Mouse (Mus musculus) heart, embryonic 14.5 days (tissue): ENCODE results near the gene Nr6a1. TPM values are rescaled to one million over a fixed set of nuclear protein-coding genes. Genes with fewer than 3 reads are reported as not detected.

Experiments used
- ATAC-seq: fragments of 200-750 bp; cut with Nextera tagmentation; 2 replicates; pipeline ENCODE4 v1.8.0; 2017; ENCODE audit warnings: low read depth, moderate TSS enrichment; ENCODE audit not compliant: insufficient number of reproducible peaks, insufficient read depth, low FRiP score
- H3K27ac ChIP-seq, 2 experiments: fragments of 200-500 bp in 1 of 2; fragments of 300-500 bp in 1 of 2; sonication (generic) in 1 of 2; replicated peaks in 1 of 2; 2 replicates each; pipeline ENCODE4 v1.5.1; 2012 to 2014; ENCODE audit warnings: low read depth in 2 of 2, low read length in 2 of 2, control low read depth in 1 of 2, mild to moderate bottlenecking in 1 of 2, mixed read lengths in 1 of 2; ENCODE audit not compliant: control insufficient read depth in 1 of 2, insufficient read depth in 1 of 2
- H3K27me3 ChIP-seq: fragments of 300-500 bp; sonication (generic); 2 replicates; pipeline ENCODE4 v1.6.1; 2014; ENCODE audit warnings: mild to moderate bottlenecking, low read length, control low read depth; ENCODE audit not compliant: control insufficient read depth, insufficient read depth
- H3K36me3 ChIP-seq: fragments of 300-500 bp; sonication (generic); 2 replicates; pipeline ENCODE4 v1.6.1; 2014; ENCODE audit warnings: mild to moderate bottlenecking, control low read depth, low read length, mixed read lengths; ENCODE audit not compliant: control insufficient read depth, insufficient read depth
- H3K4me1 ChIP-seq, 2 experiments: fragments of 200-500 bp in 1 of 2; fragments of 300-500 bp in 1 of 2; sonication (generic) in 1 of 2; 2 replicates each; pipeline ENCODE4 v1.6.1; 2012 to 2014; ENCODE audit warnings: low read length in 2 of 2, control low read depth in 1 of 2, mixed read lengths in 1 of 2; ENCODE audit not compliant: control insufficient read depth in 2 of 2, insufficient read depth in 2 of 2
- H3K4me2 ChIP-seq: fragments of 300-500 bp; sonication (generic); 2 replicates; pipeline ENCODE4 v1.6.1; 2014; ENCODE audit warnings: mild to moderate bottlenecking, low read length
- H3K4me3 ChIP-seq, 2 experiments: fragments of 200-500 bp in 1 of 2; fragments of 300-500 bp in 1 of 2; sonication (generic) in 1 of 2; 2 replicates each; pipeline ENCODE4 v1.5.1; 2012 to 2014; ENCODE audit warnings: low read length in 2 of 2, mild to moderate bottlenecking in 2 of 2, control low read depth in 1 of 2, low read depth in 1 of 2, moderate library complexity in 1 of 2; ENCODE audit not compliant: control insufficient read depth in 1 of 2, insufficient read depth in 1 of 2
- H3K9ac ChIP-seq: fragments of 300-500 bp; sonication (generic); 2 replicates; pipeline ENCODE4 v1.6.1; 2014; ENCODE audit warnings: mild to moderate bottlenecking, low read length
- H3K9me3 ChIP-seq: fragments of 300-500 bp; sonication (generic); 2 replicates; pipeline ENCODE4 v1.6.1; 2016; ENCODE audit warnings: low read length, control low read depth; ENCODE audit not compliant: control insufficient read depth
- WGBS: fragments of 180-500 bp; shearing (Covaris S2); extraction: QIAGEN DNeasy Blood & Tissue Kit; methylation state at CpG from one replicate; pipeline ENCODE4 v1.1.7; 2014; 5-methylcytosine and 5-hydroxymethylcytosine counted together
- polyA plus RNA-seq: library from polyadenylated mRNA; unstranded; fragments of >200 nt; fragmentation: Nextera tagmentation; extraction: Ambion mirVana; gene quantifications from 2 replicates; pipeline ENCODE4 v1.2.1, GENCODE M21; 2014

Gene Nr6a1
- polyA plus RNA-seq, 1 experiment from 2014 or later, result 0.78 TPM

DNA sequence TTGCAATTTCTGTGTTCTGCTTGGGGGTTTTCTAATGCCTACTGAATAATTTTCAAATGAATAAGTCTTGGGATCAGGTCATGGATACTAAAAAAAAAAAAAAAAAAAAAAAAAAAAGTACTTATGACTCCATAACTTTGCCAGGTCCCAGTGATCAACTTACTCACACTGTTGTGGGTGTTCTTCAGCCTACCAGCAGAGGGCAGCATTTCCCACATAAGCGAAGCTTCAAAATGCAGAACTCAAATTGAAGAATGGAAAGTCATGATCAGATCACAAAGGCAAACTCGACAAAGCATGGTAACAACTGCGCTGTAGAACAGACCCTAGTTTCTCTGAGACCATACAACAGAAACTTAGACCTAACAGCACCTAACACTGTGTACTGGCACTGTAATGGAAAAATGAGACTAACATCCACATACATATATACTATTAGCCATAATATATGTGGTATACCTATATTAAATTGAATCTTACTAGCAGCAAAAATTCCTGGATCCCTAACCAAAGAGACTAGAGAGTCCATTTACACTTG, 130.3 kb downstream of the Nr6a1 start:
- 18% methylated on average over 3 of the region's 3 CpGs for WGBS
- H3K4me2 ChIP-seq, result no peak overlapping the region
- no peak for ATAC-seq
- H3K27ac ChIP-seq, result no peak overlapping the region
- no peaks in the 10 kb centered on the region for H3K36me3 ChIP-seq
- H3K27me3 ChIP-seq, result no peaks in the 10 kb centered on the region
- H3K9me3 ChIP-seq, result no peaks in the 10 kb centered on the region
- no peak overlapping the region for H3K9ac ChIP-seq
- no peak overlapping the region for H3K4me3 ChIP-seq
- H3K4me1 ChIP-seq, result no peaks in the 10 kb centered on the region

DNA sequence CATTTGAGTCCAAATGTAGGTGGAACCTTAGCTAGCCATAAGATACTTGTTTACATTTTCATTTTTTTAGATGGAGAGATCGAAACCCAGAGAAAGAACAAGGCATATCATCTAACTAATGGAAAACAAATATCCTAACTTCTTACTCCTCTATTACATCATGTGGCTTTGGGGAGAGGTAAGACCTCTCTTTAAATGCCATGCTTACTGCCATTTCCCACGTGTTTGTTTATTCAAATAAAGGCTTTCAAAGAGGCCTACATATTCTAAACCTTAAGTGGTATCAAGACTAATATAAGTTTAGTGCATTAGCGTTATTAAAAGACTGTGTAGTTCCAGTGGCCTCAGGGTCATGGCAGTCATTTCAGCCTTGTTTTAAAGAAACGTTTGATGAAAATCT, 140.2 kb downstream of the Nr6a1 start:
- H3K9me3 ChIP-seq, result no peaks in the 10 kb centered on the region
- no peak overlapping the region for H3K4me3 ChIP-seq
- 64% methylated on average over 4 of the region's 4 CpGs for WGBS
- H3K9ac ChIP-seq, result no peak overlapping the region
- H3K4me1 ChIP-seq, result peaks cover 2 to 10% of the 10 kb centered on the region in 2 experiments; a peak in 3 of 4 replicates
- H3K27me3 ChIP-seq, result no peaks in the 10 kb centered on the region
- no peak for ATAC-seq
- H3K36me3 ChIP-seq, result no peaks in the 10 kb centered on the region
- H3K27ac ChIP-seq, result no peak overlapping the region
- no peak overlapping the region for H3K4me2 ChIP-seq

DNA sequence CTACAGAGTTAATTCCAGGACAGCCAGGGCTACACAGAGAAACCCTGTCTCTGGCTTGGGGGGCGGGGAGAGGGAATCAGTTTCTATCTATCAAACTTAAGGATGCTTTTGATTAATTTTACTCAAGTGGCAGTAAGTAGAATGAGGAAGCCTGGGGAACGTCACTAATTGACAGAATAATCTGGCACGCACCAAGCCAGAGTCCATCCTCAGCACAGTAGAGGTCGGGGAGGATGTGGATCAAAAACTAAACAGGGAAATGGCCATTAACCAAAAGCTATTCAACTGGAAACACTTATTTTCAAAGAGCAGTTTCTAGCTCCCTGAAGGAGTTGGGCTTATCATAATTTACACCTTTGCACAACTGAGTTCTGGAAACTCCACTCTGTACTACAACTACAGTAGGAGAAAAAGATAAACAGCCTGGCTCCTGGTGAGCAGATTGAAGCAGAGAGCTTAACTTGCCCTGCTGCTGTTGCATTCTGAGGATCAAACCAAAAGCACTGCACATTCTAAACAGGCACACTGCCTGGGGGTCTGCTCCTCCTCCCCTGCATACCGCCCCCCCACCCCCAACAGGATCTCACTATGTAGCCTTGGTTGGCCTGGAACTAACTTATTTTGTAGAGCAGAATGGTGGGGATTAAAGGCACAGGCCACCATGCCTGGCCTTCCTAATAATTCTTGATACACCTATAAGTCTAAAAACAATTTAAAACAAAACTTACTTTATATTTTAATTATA, 141.1 kb downstream of the Nr6a1 start:
- no peaks in the 10 kb centered on the region for H3K27me3 ChIP-seq
- no peak for ATAC-seq
- 28% methylated on average over 5 of the region's 5 CpGs for WGBS
- H3K4me2 ChIP-seq, result no peak overlapping the region
- H3K4me3 ChIP-seq, result no peak overlapping the region
- no peaks in the 10 kb centered on the region for H3K9me3 ChIP-seq
- no peaks in the 10 kb centered on the region for H3K36me3 ChIP-seq
- peaks cover 2 to 10% of the 10 kb centered on the region in 2 experiments; a peak in 3 of 4 replicates for H3K4me1 ChIP-seq
- no peak overlapping the region for H3K27ac ChIP-seq
- H3K9ac ChIP-seq, result no peak overlapping the region; the same call in 1 of the 2 replicates

DNA sequence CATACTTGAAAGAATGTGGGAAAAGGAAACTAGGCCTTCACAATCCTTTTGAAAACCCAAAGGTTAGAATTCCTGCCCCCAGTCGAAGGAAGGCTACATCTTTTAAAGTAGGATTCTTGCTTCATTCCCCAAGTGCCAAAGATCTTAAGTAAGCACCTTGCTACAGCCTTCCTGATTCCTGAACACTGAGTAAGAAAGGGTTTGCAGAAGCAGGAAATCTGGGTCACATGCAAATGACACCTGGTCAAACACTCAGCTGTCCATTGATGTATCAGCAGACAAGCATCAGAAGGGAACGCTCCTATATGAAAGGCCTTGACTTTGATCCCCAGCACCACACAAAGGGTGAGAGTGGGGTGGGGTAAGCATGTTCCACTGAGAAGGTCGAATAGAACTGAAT, 142.4 kb downstream of the Nr6a1 start:
- peaks cover 2 to 10% of the 10 kb centered on the region in 2 experiments; a peak in 3 of 4 replicates for H3K4me1 ChIP-seq
- H3K27me3 ChIP-seq, result no peaks in the 10 kb centered on the region
- no peak for ATAC-seq
- no peak overlapping the region for H3K27ac ChIP-seq
- H3K9ac ChIP-seq, result no peak overlapping the region
- WGBS, result 58% methylated on average over 3 of the region's 3 CpGs
- no peaks in the 10 kb centered on the region for H3K36me3 ChIP-seq
- H3K4me2 ChIP-seq, result no peak overlapping the region
- no peaks in the 10 kb centered on the region for H3K9me3 ChIP-seq
- no peak overlapping the region for H3K4me3 ChIP-seq

DNA sequence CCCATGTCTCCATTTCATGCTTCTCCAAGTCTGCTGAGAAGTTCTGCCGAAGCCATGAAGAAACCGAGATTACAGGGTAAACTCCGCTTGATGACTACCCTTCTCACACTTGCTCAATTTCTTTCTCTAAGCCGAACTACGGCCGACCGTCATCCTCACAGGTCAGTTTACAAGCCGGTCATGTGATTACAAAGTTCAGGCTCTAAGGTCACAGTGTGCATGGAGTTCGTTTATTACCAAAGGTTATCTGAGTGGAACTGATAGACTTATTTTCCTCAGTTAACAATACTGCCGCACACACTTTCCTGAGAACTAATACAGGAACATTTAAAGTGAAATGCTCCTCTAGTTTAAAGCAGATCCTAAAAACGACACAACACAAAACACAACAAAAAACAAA, 143.1 kb downstream of the Nr6a1 start:
- no peak overlapping the region for H3K4me3 ChIP-seq
- no peaks in the 10 kb centered on the region for H3K9me3 ChIP-seq
- peaks cover 2 to 10% of the 10 kb centered on the region in 2 experiments; a peak in 3 of 4 replicates for H3K4me1 ChIP-seq
- H3K4me2 ChIP-seq, result peak overlapping the region; percentile 48
- no peaks in the 10 kb centered on the region for H3K36me3 ChIP-seq
- no peak for ATAC-seq
- WGBS, result 24% methylated on average over 11 of the region's 11 CpGs
- H3K27ac ChIP-seq, result no peak overlapping the region
- H3K9ac ChIP-seq, result peak overlapping the region; percentile 21; the same call in 1 of the 2 replicates
- H3K27me3 ChIP-seq, result no peaks in the 10 kb centered on the region

DNA sequence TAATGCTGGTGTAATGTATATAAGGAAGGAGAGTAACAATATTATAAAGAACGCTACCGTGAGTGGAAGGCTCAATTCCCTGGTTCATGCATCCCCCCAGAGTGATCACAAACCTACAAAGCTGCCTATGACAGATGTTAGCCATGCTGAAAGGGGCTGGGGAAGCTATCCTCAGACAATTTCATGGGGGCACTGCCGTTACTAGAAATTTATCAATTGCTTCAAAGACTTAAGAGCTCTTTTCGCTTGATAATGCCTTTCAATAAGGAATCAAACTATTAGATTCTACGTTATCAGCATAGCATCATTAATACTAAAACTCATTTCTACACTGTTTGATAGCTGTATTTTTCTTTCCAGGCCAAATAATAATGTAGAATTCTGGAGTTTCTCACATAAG, 144.1 kb downstream of the Nr6a1 start:
- Histone ChIP-seq H3K9ac (no peak overlapping the region), H3K36me3 (no peaks in the 10 kb centered on the region), H3K27ac (no peak overlapping the region), H3K4me1 (peaks cover 2 to 10% of the 10 kb centered on the region in 2 experiments; a peak in 3 of 4 replicates), H3K4me3 (no peak overlapping the region), H3K4me2 (no peak overlapping the region), H3K9me3 (no peaks in the 10 kb centered on the region), H3K27me3 (no peaks in the 10 kb centered on the region)
- no peak for ATAC-seq
- 71% methylated on average over 5 of the region's 5 CpGs for WGBS

DNA sequence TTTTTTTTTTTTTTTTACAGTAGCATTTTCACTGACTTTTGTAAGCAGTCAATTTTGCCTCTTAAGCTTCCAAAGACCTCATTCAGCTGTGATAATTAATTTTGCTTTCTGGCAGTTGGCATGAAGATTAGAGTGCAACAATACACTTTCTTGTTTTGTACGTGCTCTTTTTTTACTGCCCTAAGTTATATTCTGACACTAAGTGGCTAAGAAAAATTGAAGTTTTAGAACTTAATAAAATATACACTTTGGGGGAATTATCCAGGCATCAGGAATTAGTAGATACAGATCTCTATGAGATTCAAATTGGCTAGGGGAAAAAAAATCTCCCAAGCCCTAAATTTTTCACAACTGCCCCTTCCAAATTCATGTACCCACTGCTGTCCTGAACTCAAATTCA, 144.8 kb downstream of the Nr6a1 start:
- Histone ChIP-seq H3K36me3 (no peaks in the 10 kb centered on the region), H3K9me3 (no peaks in the 10 kb centered on the region), H3K27ac (no peak overlapping the region), H3K4me2 (peak overlapping the region; percentile 31; the same call in 1 of the 2 replicates), H3K9ac (no peak overlapping the region), H3K27me3 (no peaks in the 10 kb centered on the region), H3K4me1 (peaks cover 2 to 10% of the 10 kb centered on the region in 2 experiments; a peak in 3 of 4 replicates), H3K4me3 (no peak overlapping the region)
- ATAC-seq, result no peak
- WGBS, result 46% methylated on average over 1 of the region's 1 CpGs
